Mouse (Mus musculus): ENCODE measurements at regions not wholly inside any gene's neighbourhood (a gene's known extent, or its start where the extent isn't known, plus 50 kb on each side); places are given as distances from the start of the nearest gene placed in this dataset.

DNA sequence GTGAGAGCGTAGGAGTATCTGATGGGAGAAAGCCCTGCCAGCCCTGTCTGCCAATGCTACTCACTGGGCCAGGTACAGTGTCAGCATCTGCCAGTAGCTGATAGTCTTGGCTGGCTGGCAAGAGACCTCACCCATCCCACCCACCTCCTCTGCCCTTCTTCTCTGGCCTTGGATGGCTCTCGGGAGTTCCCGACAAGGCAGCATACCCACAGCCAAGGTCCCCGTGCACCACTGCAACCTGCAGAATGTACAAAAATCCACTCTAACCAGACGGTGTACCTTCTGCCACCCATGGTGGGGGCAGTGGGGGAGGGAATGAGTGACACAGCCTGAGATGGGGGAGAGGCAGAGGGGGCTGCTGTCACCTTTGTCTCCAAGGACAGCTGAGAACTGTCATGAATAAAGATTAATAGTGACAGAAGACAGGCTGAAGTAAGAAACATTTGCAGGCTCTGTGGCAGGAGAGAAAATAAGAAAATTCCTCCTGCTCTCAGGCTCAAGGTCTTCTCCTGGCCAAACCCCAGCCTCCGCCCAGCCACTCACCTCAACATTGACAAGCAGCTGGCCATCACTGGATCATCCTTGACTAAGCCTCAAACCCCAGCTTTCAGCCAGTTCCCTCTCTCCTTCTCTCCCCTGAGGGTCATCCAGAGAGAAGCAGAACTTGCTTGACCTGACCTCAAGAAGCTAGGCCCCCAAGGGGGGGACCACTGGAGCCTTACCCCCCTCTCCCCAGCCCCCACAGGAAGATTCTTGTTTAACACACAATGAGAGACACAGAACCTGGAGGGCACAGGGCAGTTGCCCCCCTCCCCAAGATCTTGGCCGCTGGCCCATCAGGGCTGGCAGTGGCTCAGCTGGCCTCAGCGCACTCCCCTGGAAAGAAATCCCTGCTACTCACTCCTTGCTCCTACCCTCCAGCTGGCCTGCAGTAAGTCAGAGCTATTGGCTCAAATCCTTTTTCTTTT lies 73.7 kb downstream of the Cpn2 start:
- TF ChIP-seq GATA4 (IDR thresholded peaks at IDR 0.05; ENCODE audit: insufficient replicate concordance, low read length): no peak

DNA sequence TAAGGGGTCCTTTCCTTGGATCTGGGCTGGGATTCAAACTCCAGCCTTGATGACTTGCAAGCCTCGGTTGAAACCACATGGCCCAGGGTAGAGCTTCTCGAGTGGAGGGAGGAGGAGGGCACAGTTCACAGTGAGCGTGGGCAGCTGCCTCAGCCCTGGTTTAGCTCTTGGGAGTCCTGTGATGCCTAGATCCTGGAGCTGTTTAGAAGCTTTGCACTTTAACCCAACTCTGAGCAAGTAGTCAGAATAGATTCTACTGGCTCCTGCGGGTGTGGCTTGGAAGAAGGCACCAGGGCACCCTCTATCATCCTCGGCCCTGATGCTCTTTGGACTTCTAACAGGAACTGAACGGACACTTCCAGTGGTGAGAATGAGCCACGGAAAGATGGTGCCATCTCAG lies 72.5 kb downstream of the Cpn2 start:
- TF ChIP-seq GATA4 (IDR thresholded peaks at IDR 0.05; ENCODE audit: insufficient replicate concordance, low read length): no peak

DNA sequence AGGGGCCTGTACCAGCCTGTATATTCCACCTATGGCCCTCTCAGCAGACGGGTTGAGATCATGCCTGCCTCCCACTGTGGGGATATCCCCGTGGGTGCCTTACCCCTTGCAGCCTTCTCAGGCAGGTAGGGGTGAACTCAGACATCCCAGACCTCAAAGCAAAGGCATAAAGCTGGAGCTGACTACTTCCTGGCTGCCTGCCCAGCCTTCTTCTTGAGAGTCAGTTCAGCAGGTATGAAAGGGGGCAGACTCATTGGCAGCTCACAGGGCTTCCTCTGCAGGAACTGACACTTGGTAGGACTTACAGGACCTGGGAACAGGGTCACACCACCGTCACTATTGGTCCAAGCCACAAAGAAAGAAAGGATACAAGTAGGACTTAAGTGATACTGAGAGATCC lies 69.9 kb downstream of the Cpn2 start:
- TF ChIP-seq GATA4 (IDR thresholded peaks at IDR 0.05; ENCODE audit: insufficient replicate concordance, low read length): no peak

DNA sequence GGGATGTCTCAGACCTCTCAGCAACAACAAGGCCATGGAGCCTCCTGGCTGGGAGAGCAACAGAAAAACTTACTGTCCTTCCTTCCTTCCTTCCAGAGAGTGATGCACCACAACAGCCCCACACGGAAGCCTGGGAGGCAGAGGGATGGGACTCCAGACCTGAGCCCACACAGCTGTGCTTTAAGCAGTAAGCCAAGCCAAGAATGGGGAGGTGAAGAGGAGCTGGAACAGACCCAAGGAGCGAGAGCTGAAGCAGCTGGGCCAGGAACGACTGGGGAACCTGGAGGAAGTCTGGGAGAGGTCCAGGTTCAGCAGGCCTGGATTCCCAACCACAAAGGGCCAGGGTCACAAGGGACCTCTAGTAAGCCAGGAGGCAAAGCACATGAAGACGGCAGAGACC lies 67.5 kb downstream of the Cpn2 start:
- no peak for TF ChIP-seq GATA4 (IDR thresholded peaks at IDR 0.05; ENCODE audit: insufficient replicate concordance, low read length)

DNA sequence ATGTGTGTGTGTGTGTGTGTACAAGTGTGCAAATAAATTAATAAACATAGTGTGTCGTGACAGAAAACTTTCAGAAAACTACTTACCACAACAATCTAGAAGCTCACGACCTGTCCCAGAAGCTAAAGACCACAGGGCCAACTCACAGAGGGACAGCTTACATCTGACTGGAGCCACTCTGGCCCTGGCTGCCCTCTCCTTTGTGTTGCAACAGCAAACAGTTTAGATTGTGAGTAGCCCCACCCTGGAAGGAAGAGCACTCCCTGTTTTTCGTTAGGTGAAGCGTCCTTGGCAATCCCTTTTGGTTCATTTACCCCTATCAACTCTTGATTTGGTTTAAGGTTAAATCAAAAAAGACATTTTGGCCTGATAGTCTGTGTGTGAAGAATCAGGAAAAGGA lies 63.2 kb downstream of the Cpn2 start:
- no peak for TF ChIP-seq GATA4 (IDR thresholded peaks at IDR 0.05; ENCODE audit: insufficient replicate concordance, low read length)

DNA sequence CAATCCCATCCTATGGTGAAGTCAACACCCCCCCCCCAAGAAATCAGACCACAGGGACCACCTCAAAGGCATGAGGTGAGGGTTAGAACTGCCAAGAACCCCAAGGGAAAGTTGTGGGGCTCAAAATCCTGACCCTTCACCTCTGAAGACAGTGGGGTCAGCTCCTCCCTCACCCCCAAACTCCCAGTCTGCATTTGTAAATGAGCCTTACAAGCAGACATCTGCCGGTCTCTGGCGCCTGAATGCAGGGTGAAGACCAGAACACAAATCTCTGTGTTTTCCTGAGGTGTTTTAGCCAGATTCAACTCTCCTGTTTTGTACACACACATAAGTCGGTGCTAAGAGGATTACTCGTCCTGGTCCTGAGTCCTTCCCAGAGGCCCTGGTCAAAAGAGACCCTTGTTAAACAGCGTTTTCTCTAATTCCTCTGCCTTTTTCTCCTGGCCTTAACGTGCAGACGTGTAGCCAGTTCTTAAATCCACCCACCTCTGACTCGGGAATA lies 61.9 kb downstream of the Cpn2 start:
- TF ChIP-seq GATA4 (IDR thresholded peaks at IDR 0.05; ENCODE audit: insufficient replicate concordance, low read length): no peak

DNA sequence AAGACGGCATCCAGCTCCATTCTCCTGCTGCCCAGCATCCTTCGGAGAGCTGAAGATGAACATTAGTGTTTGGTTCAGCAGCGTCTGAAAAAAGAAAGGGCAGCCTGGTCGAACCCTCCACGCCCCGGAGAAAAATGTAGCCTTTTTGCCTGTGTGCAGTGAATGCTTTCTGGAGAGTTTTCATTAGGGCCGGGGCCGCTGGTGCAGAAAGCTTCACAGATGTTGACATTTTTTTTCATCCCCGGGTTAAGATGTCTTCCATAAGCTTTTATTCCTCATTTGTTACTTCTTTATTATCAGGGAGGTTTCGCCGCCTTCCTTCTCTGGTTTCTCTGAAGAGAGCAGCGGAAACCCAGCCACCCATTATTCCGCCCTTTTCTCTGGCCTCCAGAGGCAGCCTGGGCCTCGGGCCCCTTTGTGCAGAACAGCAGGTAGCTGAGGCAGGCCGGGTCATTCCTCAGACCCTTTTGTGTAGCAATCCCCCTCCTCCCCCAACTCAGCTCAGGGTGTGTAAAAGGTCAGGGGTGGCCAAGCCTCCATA lies 61.4 kb downstream of the Cpn2 start:
- no peak for TF ChIP-seq GATA4 (IDR thresholded peaks at IDR 0.05; ENCODE audit: insufficient replicate concordance, low read length)
